Mouse (Mus musculus) limb, embryonic 14.5 days (tissue): ENCODE measurements around the gene Shc4. TPM values are rescaled to one million over a fixed set of nuclear protein-coding genes. Genes with fewer than 3 reads are reported as not detected.

ENCODE experiments used
- ATAC-seq: fragments of 200-750 bp; cut with Nextera tagmentation; 2 replicates; pipeline ENCODE4 v1.8.0; 2017; ENCODE audit warnings: low read depth, moderate number of reproducible peaks, moderate TSS enrichment; ENCODE audit not compliant: low FRiP score
- DNase-seq: peaks from one replicate; pipeline ENCODE4 v3.0.0-alpha.2; 2015; ENCODE audit warnings: low spot score
- H3K27ac ChIP-seq: fragments of 300-500 bp; sonication (generic); replicated peaks from 2 replicates; pipeline ENCODE4 v1.5.1; 2014; ENCODE audit warnings: low read depth, mild to moderate bottlenecking, low read length, moderate library complexity, mixed read lengths
- H3K27me3 ChIP-seq: fragments of 300-500 bp; sonication (generic); 2 replicates; pipeline ENCODE4 v1.6.1; 2014; ENCODE audit warnings: low read length, mixed read lengths; ENCODE audit not compliant: control insufficient read depth, insufficient read depth
- H3K36me3 ChIP-seq: fragments of 300-500 bp; sonication (generic); 2 replicates; pipeline ENCODE4 v1.6.1; 2014; ENCODE audit warnings: mild to moderate bottlenecking, low read length, moderate library complexity, mixed read lengths; ENCODE audit not compliant: control insufficient read depth, insufficient read depth
- H3K4me1 ChIP-seq: fragments of 300-500 bp; sonication (generic); 2 replicates; pipeline ENCODE4 v1.6.1; 2014; ENCODE audit warnings: antibody characterized with exemption, low read length, mixed read lengths; ENCODE audit not compliant: control insufficient read depth, insufficient read depth
- H3K4me2 ChIP-seq: fragments of 300-500 bp; sonication (generic); replicated peaks from 2 replicates; pipeline ENCODE4 v1.6.1; 2014; ENCODE audit warnings: low read depth, mild to moderate bottlenecking, low read length, moderate library complexity; ENCODE audit not compliant: severe bottlenecking
- H3K4me3 ChIP-seq: fragments of 300-500 bp; sonication (generic); replicated peaks from 2 replicates; pipeline ENCODE4 v1.5.1; 2014; ENCODE audit warnings: low read length
- H3K9ac ChIP-seq: fragments of 300-500 bp; sonication (generic); 2 replicates; pipeline ENCODE4 v1.6.1; 2014; ENCODE audit warnings: mild to moderate bottlenecking, low read depth, low read length, moderate library complexity; ENCODE audit not compliant: severe bottlenecking
- H3K9me3 ChIP-seq: fragments of 300-500 bp; sonication (generic); 2 replicates; pipeline ENCODE4 v1.6.1; 2016; ENCODE audit warnings: low read length; ENCODE audit not compliant: control insufficient read depth
- POLR2A ChIP-seq: fragments of 200-500 bp; IDR thresholded peaks from 2 replicates; pipeline ENCODE4 v1.8.0; 2012; ENCODE audit warnings: inconsistent platforms, mild to moderate bottlenecking, moderate library complexity, borderline replicate concordance; ENCODE audit not compliant: insufficient read depth, insufficient read length; ENCODE audit errors: extremely low read depth
- WGBS: fragments of 180-500 bp; shearing (Covaris S2); extraction: QIAGEN DNeasy Blood & Tissue Kit; methylation state at CpG from one replicate; pipeline ENCODE4 v1.1.7; 2014; 5-methylcytosine and 5-hydroxymethylcytosine counted together
- polyA plus RNA-seq, 2 experiments: library from polyadenylated mRNA; depleted of rRNA in 1 of 2; stranded (reverse) in 1 of 2; unstranded in 1 of 2; fragments of >200 nt; fragmentation: Nextera tagmentation in 1 of 2; extraction: Ambion mirVana in 1 of 2; gene quantifications; 2 replicates each; pipeline versions ENCODE4 v1.2.1 to v1.2.3; 2012 to 2014

Gene Shc4
- polyA plus RNA-seq, 2 experiments: 0.74 to 1.3 TPM

DNA sequence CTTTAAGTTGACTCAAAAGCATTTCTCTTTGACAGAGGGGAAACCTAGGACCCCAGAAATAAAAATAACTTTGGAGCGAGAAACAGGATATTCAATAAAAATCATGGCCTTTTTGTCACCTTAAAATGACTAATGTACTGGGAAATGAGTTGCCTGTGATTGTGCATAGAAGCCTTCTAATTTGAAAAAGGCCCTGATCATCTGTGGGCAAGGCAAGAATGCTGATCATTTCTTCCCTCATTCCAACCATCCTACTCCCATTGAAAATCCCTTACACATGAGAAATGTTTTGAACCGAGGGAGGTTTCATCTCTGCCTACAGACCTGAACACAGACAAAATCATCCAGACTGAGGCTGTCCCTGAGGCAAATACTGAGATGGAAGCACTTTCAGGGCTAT, 21.1 kb downstream of the Shc4 start:
- Histone ChIP-seq H3K4me2 (no peak overlapping the region), H3K9ac (no peak overlapping the region), H3K4me3 (no peak overlapping the region), H3K9me3 (no peaks in the 10 kb centered on the region), H3K36me3 (no peaks in the 10 kb centered on the region), H3K27ac (no peak overlapping the region), H3K4me1 (no peaks in the 10 kb centered on the region; the same call in 1 of the 2 replicates), H3K27me3 (no peaks in the 10 kb centered on the region)
- no peak for DNase-seq
- 72% methylated on average over 2 of the region's 2 CpGs for WGBS
- TF ChIP-seq POLR2A: no peak
- no peak for ATAC-seq

DNA sequence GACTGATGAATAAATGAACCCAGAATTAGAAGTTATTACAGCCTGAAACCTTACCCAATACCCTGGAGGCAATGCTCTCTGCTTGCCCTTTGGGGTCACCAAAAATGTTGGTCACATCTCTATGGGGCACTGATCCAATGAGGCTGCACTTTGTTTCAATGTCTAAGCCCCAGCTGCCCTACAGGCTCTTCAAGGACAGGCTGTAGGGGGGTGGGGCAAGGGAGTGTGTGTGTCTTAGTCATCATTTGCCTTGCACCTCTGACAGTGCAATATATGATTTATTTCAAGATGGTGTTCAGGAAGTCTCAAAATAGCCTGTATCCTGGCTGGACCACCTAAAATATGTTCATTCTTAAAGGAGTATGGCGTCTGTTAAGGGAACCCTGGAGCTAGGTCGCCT, 22.3 kb downstream of the Shc4 start:
- H3K9me3 ChIP-seq: no peaks in the 10 kb centered on the region
- DNase-seq: no peak
- 90% methylated on average over 2 of the region's 2 CpGs for WGBS
- no peak overlapping the region for H3K4me3 ChIP-seq
- H3K4me1 ChIP-seq: no peaks in the 10 kb centered on the region; the same call in 1 of the 2 replicates
- no peaks in the 10 kb centered on the region for H3K36me3 ChIP-seq
- H3K27ac ChIP-seq: no peak overlapping the region
- ATAC-seq: no peak
- H3K4me2 ChIP-seq: no peak overlapping the region
- H3K27me3 ChIP-seq: no peaks in the 10 kb centered on the region
- TF ChIP-seq POLR2A: no peak
- H3K9ac ChIP-seq: no peak overlapping the region

DNA sequence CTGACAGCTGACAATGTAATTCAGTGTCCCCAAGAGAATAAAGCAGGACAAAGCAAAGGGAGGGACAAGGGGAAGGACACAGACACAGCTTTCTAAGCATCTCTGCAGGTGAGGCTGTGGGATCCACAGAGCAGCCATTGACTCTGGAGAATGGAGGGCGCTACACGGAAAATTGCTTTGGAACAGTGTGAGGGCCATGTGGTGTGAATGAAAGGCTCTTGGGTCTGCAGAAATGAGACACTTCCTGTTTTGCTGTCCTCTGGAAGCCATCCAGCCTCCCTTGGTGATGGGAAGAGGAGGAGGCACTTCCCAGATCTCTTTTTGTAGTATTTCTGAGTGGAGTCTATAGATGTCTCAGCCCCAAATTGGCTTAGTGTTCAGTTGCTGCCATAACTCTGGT, 27.7 kb downstream of the Shc4 start:
- Histone ChIP-seq H3K27me3 (no peaks in the 10 kb centered on the region), H3K36me3 (no peaks in the 10 kb centered on the region), H3K9ac (no peak overlapping the region), H3K27ac (no peak overlapping the region), H3K4me2 (no peak overlapping the region), H3K4me3 (no peak overlapping the region), H3K9me3 (no peaks in the 10 kb centered on the region), H3K4me1 (no peaks in the 10 kb centered on the region; the same call in 1 of the 2 replicates)
- DNase-seq (no peak), ATAC-seq (0 out of 2 replicates have a peak, but pooled peaks have one; percentile 57)
- TF ChIP-seq POLR2A: no peak
- WGBS: 63% methylated on average over 2 of the region's 2 CpGs

DNA sequence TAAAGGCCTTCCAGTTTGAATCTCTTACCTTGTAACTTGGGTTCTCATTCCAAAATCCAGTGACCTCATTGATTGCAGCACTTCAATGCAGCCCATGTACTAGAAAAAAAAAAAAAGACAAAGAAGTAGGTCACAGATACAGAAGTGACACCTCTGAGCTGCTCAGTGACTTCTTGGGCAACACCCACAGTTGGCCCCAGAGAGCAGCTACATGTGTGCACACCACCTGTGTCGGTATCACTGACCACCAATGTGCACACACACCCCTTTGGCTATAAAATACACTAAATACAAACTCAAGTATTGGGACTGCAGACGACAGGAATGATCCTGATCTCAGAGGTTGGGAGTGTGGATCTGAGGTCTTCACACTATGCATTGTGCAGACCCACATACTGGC, 29.1 kb downstream of the Shc4 start:
- Histone ChIP-seq H3K4me1 (no peaks in the 10 kb centered on the region), H3K4me2 (no peak overlapping the region), H3K36me3 (no peaks in the 10 kb centered on the region), H3K9ac (no peak overlapping the region), H3K9me3 (no peaks in the 10 kb centered on the region), H3K27ac (no peak overlapping the region), H3K4me3 (no peak overlapping the region), H3K27me3 (no peaks in the 10 kb centered on the region)
- DNase-seq (no peak), ATAC-seq (no peak)
- no peak for TF ChIP-seq POLR2A
- WGBS: 82% methylated on average over 2 of the region's 2 CpGs

DNA sequence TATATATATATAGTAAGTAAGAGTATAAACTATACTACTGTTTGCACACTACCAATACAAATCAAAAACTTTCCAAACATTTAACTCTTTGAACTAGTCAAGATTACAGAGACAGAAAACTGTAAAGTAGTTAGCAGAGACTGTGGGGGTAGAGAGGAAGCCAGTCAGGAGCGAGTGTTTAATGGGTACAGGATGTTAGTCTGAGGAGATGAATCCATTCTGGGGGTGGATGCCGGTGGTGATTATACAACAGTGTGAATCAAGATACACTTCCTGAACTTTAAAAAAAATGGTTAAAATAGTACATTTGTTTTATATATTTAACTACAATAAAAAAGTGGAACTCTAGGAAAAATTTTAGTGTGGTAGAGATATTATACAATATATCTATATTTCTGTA, 31.9 kb downstream of the Shc4 start:
- no peak overlapping the region for H3K4me2 ChIP-seq
- H3K4me3 ChIP-seq: no peak overlapping the region
- TF ChIP-seq POLR2A: no peak
- WGBS: 47% methylated on average over 2 of the region's 2 CpGs
- no peak overlapping the region for H3K27ac ChIP-seq
- H3K4me1 ChIP-seq: no peaks in the 10 kb centered on the region
- ATAC-seq (no peak), DNase-seq (no peak)
- H3K9ac ChIP-seq: no peak overlapping the region
- H3K36me3 ChIP-seq: no peaks in the 10 kb centered on the region
- no peaks in the 10 kb centered on the region for H3K27me3 ChIP-seq
- no peaks in the 10 kb centered on the region for H3K9me3 ChIP-seq
